Mouse (Mus musculus) limb, embryonic 13.5 days (tissue): Measurements from ENCODE around the gene Cacfd1. TPM values are rescaled to one million over a fixed set of nuclear protein-coding genes. Genes with fewer than 3 reads are reported as not detected.

Experiments used
- ATAC-seq: fragments of 200-750 bp; cut with Nextera tagmentation; 2 replicates; pipeline ENCODE4 v1.8.0; 2017; ENCODE audit warnings: low read depth, moderate number of reproducible peaks, moderate TSS enrichment; ENCODE audit not compliant: low FRiP score
- H3K27ac ChIP-seq: fragments of 300-500 bp; sonication (generic); 2 replicates; pipeline ENCODE4 v1.5.1; 2015; ENCODE audit warnings: inconsistent platforms, mild to moderate bottlenecking, moderate library complexity
- H3K27me3 ChIP-seq: fragments of 300-500 bp; sonication (generic); 2 replicates; pipeline ENCODE4 v1.6.1; 2015; ENCODE audit warnings: mild to moderate bottlenecking, inconsistent platforms
- H3K36me3 ChIP-seq: fragments of 300-500 bp; sonication (generic); 2 replicates; pipeline ENCODE4 v1.6.1; 2015; ENCODE audit warnings: inconsistent platforms, mild to moderate bottlenecking, moderate library complexity
- H3K4me1 ChIP-seq: fragments of 300-500 bp; sonication (generic); 2 replicates; pipeline ENCODE4 v1.6.1; 2015; ENCODE audit warnings: inconsistent platforms
- H3K4me2 ChIP-seq: fragments of 300-500 bp; sonication (generic); replicated peaks from 2 replicates; pipeline ENCODE4 v1.6.1; 2015; ENCODE audit warnings: inconsistent platforms, mild to moderate bottlenecking, moderate library complexity
- H3K4me3 ChIP-seq: fragments of 300-500 bp; sonication (generic); 2 replicates; pipeline ENCODE4 v1.5.1; 2015; ENCODE audit warnings: moderate library complexity, mild to moderate bottlenecking, inconsistent platforms
- H3K9ac ChIP-seq: fragments of 300-500 bp; sonication (generic); 2 replicates; pipeline ENCODE4 v1.6.1; 2015; ENCODE audit warnings: mild to moderate bottlenecking, inconsistent platforms
- H3K9me3 ChIP-seq: fragments of 300-500 bp; sonication (generic); 2 replicates; pipeline ENCODE4 v1.6.1; 2016; ENCODE audit warnings: inconsistent platforms
- WGBS: fragments of 180-500 bp; shearing (Covaris S2); methylation state at CpG from one replicate; pipeline ENCODE4 v1.1.7; 2015; 5-methylcytosine and 5-hydroxymethylcytosine counted together
- polyA plus RNA-seq: library from polyadenylated mRNA; unstranded; fragments of >200 nt; fragmentation: Nextera tagmentation; extraction: Ambion mirVana; gene quantifications from 2 replicates; pipeline ENCODE4 v1.2.1, GENCODE M21; 2015

Cacfd1 gene
- polyA plus RNA-seq, 1 experiment from 2014 or later, result 96.3 TPM

- peak overlapping the region; percentile 33; the same call in 1 of the 2 replicates for H3K4me3 ChIP-seq
- H3K36me3 ChIP-seq, result no peaks in the 10 kb centered on the region
These were observed 18.8 kb downstream of the Cacfd1 start for GRCm38 (mm10) chr2:27028437-27029015.

GRCm38 (mm10) chr2:27032361-27032760, 22.6 kb downstream of the Cacfd1 start:
- 71% methylated on average over 2 of the region's 2 CpGs for WGBS
- Histone ChIP-seq H3K4me3 (no peak overlapping the region), H3K4me1 (peaks cover 10% of the 10 kb centered on the region), H3K27ac (no peak overlapping the region), H3K9ac (no peak overlapping the region), H3K36me3 (no peaks in the 10 kb centered on the region), H3K4me2 (no peak overlapping the region), H3K9me3 (no peaks in the 10 kb centered on the region), H3K27me3 (peaks cover 20% of the 10 kb centered on the region)
- ATAC-seq, result no peak

More at GRCm38 (mm10) chr2:27028437-27029015, 18.8 kb downstream of the Cacfd1 start:
- Histone ChIP-seq H3K9ac (no peak overlapping the region), H3K27ac (no peak overlapping the region), H3K4me2 (peak overlapping the region; percentile 68), H3K9me3 (no peaks in the 10 kb centered on the region), H3K4me1 (peaks cover 10% of the 10 kb centered on the region), H3K27me3 (peaks cover 24% of the 10 kb centered on the region)
- 73% methylated on average over 4 of the region's 4 CpGs for WGBS
- no peak for ATAC-seq

- no peaks in the 10 kb centered on the region for H3K9me3 ChIP-seq
- H3K27ac ChIP-seq, result no peak overlapping the region
- no peaks in the 10 kb centered on the region for H3K36me3 ChIP-seq
- no peak for ATAC-seq
- no peak overlapping the region for H3K4me2 ChIP-seq
- no peak overlapping the region for H3K9ac ChIP-seq
- 68% methylated on average over 3 of the region's 3 CpGs for WGBS
- H3K4me1 ChIP-seq, result no peaks in the 10 kb centered on the region
- H3K4me3 ChIP-seq, result no peak overlapping the region
- H3K27me3 ChIP-seq, result no peaks in the 10 kb centered on the region
These were observed 26.3 kb downstream of the Cacfd1 start for GRCm38 (mm10) chr2:27036003-27036402.

GRCm38 (mm10) chr2:27037008-27037407, 27.3 kb downstream of the Cacfd1 start:
- ATAC-seq, result 0 out of 2 replicates have a peak, but pooled peaks have one; percentile 12
- Histone ChIP-seq H3K9me3 (no peaks in the 10 kb centered on the region), H3K27ac (no peak overlapping the region), H3K4me3 (no peak overlapping the region), H3K9ac (no peak overlapping the region), H3K27me3 (no peaks in the 10 kb centered on the region), H3K4me1 (no peaks in the 10 kb centered on the region), H3K4me2 (no peak overlapping the region), H3K36me3 (no peaks in the 10 kb centered on the region)
- WGBS, result 77% methylated on average over 4 of the region's 4 CpGs

GRCm38 (mm10) chr2:27038596-27038995, 28.9 kb downstream of the Cacfd1 start:
- H3K9me3 ChIP-seq, result no peaks in the 10 kb centered on the region
- no peaks in the 10 kb centered on the region for H3K36me3 ChIP-seq
- no peaks in the 10 kb centered on the region for H3K27me3 ChIP-seq
- 2% methylated on average over 3 of the region's 3 CpGs for WGBS
- no peaks in the 10 kb centered on the region for H3K4me1 ChIP-seq
- no peak overlapping the region for H3K4me2 ChIP-seq
- ATAC-seq, result peak; percentile 20; the same call in 1 of the 2 replicates
- H3K27ac ChIP-seq, result no peak overlapping the region
- H3K4me3 ChIP-seq, result no peak overlapping the region
- 0 out of 2 replicates have a peak overlapping the region, but pooled peaks have one; percentile 25 for H3K9ac ChIP-seq

- H3K27ac ChIP-seq, result no peak overlapping the region
- no peak for ATAC-seq
- WGBS, result 6% methylated on average over 1 of the region's 1 CpGs
These were observed 29.6 kb downstream of the Cacfd1 start for GRCm38 (mm10) chr2:27039286-27039685.

GRCm38 (mm10) chr2:27042131-27042844, 32.6 kb downstream of the Cacfd1 start:
- Histone ChIP-seq H3K27ac (no peak overlapping the region), H3K9ac (peak overlapping the region; percentile 0; the same call in 1 of the 2 replicates), H3K4me3 (no peak overlapping the region), H3K9me3 (no peaks in the 10 kb centered on the region), H3K4me1 (no peaks in the 10 kb centered on the region), H3K27me3 (no peaks in the 10 kb centered on the region), H3K4me2 (no peak overlapping the region), H3K36me3 (no peaks in the 10 kb centered on the region)
- 69% methylated on average over 8 of the region's 8 CpGs for whole genome bisulfite sequencing
- ATAC-seq, result no peak

More at GRCm38 (mm10) chr2:27039286-27039685, 29.6 kb downstream of the Cacfd1 start:
- H3K9ac ChIP-seq, result 0 out of 2 replicates have a peak overlapping the region, but pooled peaks have one; percentile 25
- no peaks in the 10 kb centered on the region for H3K36me3 ChIP-seq
- no peaks in the 10 kb centered on the region for H3K4me1 ChIP-seq
- no peak overlapping the region for H3K4me3 ChIP-seq
- no peaks in the 10 kb centered on the region for H3K9me3 ChIP-seq
- H3K4me2 ChIP-seq, result no peak overlapping the region
- no peaks in the 10 kb centered on the region for H3K27me3 ChIP-seq

GRCm38 (mm10) chr2:27043461-27043860, 33.7 kb downstream of the Cacfd1 start:
- Histone ChIP-seq H3K27ac (no peak overlapping the region), H3K4me3 (no peak overlapping the region), H3K9me3 (no peaks in the 10 kb centered on the region), H3K36me3 (no peaks in the 10 kb centered on the region), H3K27me3 (no peaks in the 10 kb centered on the region), H3K4me1 (no peaks in the 10 kb centered on the region), H3K9ac (no peak overlapping the region), H3K4me2 (no peak overlapping the region)
- peak; percentile 87 for ATAC-seq
- 14% methylated on average over 3 of the region's 3 CpGs for WGBS

GRCm38 (mm10) chr2:27044166-27044565, 34.4 kb downstream of the Cacfd1 start:
- H3K9ac ChIP-seq, result no peak overlapping the region
- 78% methylated on average over 4 of the region's 4 CpGs for WGBS
- H3K4me3 ChIP-seq, result no peak overlapping the region
- no peak overlapping the region for H3K27ac ChIP-seq
- H3K36me3 ChIP-seq, result no peaks in the 10 kb centered on the region
- no peak for ATAC-seq
- H3K27me3 ChIP-seq, result no peaks in the 10 kb centered on the region
- no peaks in the 10 kb centered on the region for H3K9me3 ChIP-seq
- no peaks in the 10 kb centered on the region for H3K4me1 ChIP-seq
- no peak overlapping the region for H3K4me2 ChIP-seq

- Histone ChIP-seq H3K9me3 (no peaks in the 10 kb centered on the region), H3K9ac (no peak overlapping the region)
- no peak for ATAC-seq
These were observed 34.9 kb downstream of the Cacfd1 start for GRCm38 (mm10) chr2:27044641-27045040.

GRCm38 (mm10) chr2:27045979-27046770, 36.4 kb downstream of the Cacfd1 start:
- no peak for ATAC-seq
- no peaks in the 10 kb centered on the region for H3K27me3 ChIP-seq
- no peak overlapping the region for H3K9ac ChIP-seq
- no peak overlapping the region for H3K4me3 ChIP-seq
- no peaks in the 10 kb centered on the region for H3K9me3 ChIP-seq
- 69% methylated on average over 8 of the region's 8 CpGs for WGBS
- no peaks in the 10 kb centered on the region for H3K36me3 ChIP-seq
- no peak overlapping the region for H3K4me2 ChIP-seq
- no peaks in the 10 kb centered on the region for H3K4me1 ChIP-seq
- no peak overlapping the region for H3K27ac ChIP-seq

More at GRCm38 (mm10) chr2:27044641-27045040, 34.9 kb downstream of the Cacfd1 start:
- no peaks in the 10 kb centered on the region for H3K36me3 ChIP-seq
- WGBS, result 67% methylated on average over 3 of the region's 3 CpGs
- no peaks in the 10 kb centered on the region for H3K27me3 ChIP-seq
- H3K4me3 ChIP-seq, result no peak overlapping the region
- no peak overlapping the region for H3K27ac ChIP-seq
- no peaks in the 10 kb centered on the region for H3K4me1 ChIP-seq
- H3K4me2 ChIP-seq, result no peak overlapping the region

GRCm38 (mm10) chr2:27049408-27049807, 39.7 kb downstream of the Cacfd1 start:
- H3K4me2 ChIP-seq, result no peak overlapping the region
- WGBS, result 70% methylated on average over 6 of the region's 6 CpGs
- no peak overlapping the region for H3K9ac ChIP-seq
- no peaks in the 10 kb centered on the region for H3K4me1 ChIP-seq
- no peak overlapping the region for H3K4me3 ChIP-seq
- H3K27ac ChIP-seq, result no peak overlapping the region
- H3K36me3 ChIP-seq, result no peaks in the 10 kb centered on the region
- H3K9me3 ChIP-seq, result no peaks in the 10 kb centered on the region
- no peaks in the 10 kb centered on the region for H3K27me3 ChIP-seq
- ATAC-seq, result no peak
